Mouse (Mus musculus): ENCODE data around the gene 4933407L21Rik.
A peak's percentile ranks its signal among the peaks of the same experiment; 100 is the strongest.

Gene 4933407L21Rik

GRCm38 (mm10) chr1:85928057-85928687 is at the start of gene 4933407L21Rik:
4933407L21Rik (plus strand) TSS chr1:85928483.
- DNase-seq (ENCODE audit: extremely low spot score, low spot score): no peak

- no peak for DNase-seq (ENCODE audit: extremely low spot score, low spot score)
Observed at GRCm38 (mm10) chr1:85882003-85882402, 46.3 kb upstream of the 4933407L21Rik start.

- DNase-seq (ENCODE audit: extremely low spot score, low spot score): no peak
Observed at GRCm38 (mm10) chr1:85887221-85887620, 41.1 kb upstream of the 4933407L21Rik start.

GRCm38 (mm10) chr1:85894231-85894747 is 34.0 kb upstream of the 4933407L21Rik start, which contains the start of gene Itm2c:
Itm2c (plus strand) TSS chr1:85894281.
- DNase-seq (ENCODE audit: extremely low spot score, low spot score): peak; percentile 90

- peak; percentile 74 for DNase-seq (ENCODE audit: extremely low spot score, low spot score)
Observed at GRCm38 (mm10) chr1:85894748-85895360, 33.4 kb upstream of the 4933407L21Rik start.

GRCm38 (mm10) chr1:85895391-85895837 is 32.9 kb upstream of the 4933407L21Rik start:
- DNase-seq (ENCODE audit: extremely low spot score, low spot score): peak; percentile 65

GRCm38 (mm10) chr1:85896110-85896509 is 32.2 kb upstream of the 4933407L21Rik start:
- no peak for DNase-seq (ENCODE audit: extremely low spot score, low spot score)

GRCm38 (mm10) chr1:85896781-85897700 is 31.2 kb upstream of the 4933407L21Rik start:
- DNase-seq (ENCODE audit: extremely low spot score, low spot score): no peak

- DNase-seq (ENCODE audit: extremely low spot score, low spot score): no peak
Observed at GRCm38 (mm10) chr1:85897901-85898760, 30.2 kb upstream of the 4933407L21Rik start.

GRCm38 (mm10) chr1:85898761-85899387 is 29.4 kb upstream of the 4933407L21Rik start:
- no peak for DNase-seq (ENCODE audit: extremely low spot score, low spot score)

GRCm38 (mm10) chr1:85899388-85899761 is 28.9 kb upstream of the 4933407L21Rik start:
- DNase-seq (ENCODE audit: extremely low spot score, low spot score): no peak

GRCm38 (mm10) chr1:85900521-85901333 is 27.6 kb upstream of the 4933407L21Rik start:
- no peak for DNase-seq (ENCODE audit: extremely low spot score, low spot score)

- DNase-seq (ENCODE audit: extremely low spot score, low spot score): no peak
Observed at GRCm38 (mm10) chr1:85901516-85902107, 26.7 kb upstream of the 4933407L21Rik start.

- no peak for DNase-seq (ENCODE audit: extremely low spot score, low spot score)
Observed at GRCm38 (mm10) chr1:85902108-85902561, 26.1 kb upstream of the 4933407L21Rik start.

GRCm38 (mm10) chr1:85906892-85907291 is 21.4 kb upstream of the 4933407L21Rik start:
- no peak for DNase-seq (ENCODE audit: extremely low spot score, low spot score)

GRCm38 (mm10) chr1:85908754-85909590 is 19.3 kb upstream of the 4933407L21Rik start:
- no peak for DNase-seq (ENCODE audit: extremely low spot score, low spot score)

- DNase-seq (ENCODE audit: extremely low spot score, low spot score): no peak
Observed at GRCm38 (mm10) chr1:85913078-85913755, 15.1 kb upstream of the 4933407L21Rik start.
